ENCODE assay signal across 8 mouse cellular contexts in the genomic region with DNA sequence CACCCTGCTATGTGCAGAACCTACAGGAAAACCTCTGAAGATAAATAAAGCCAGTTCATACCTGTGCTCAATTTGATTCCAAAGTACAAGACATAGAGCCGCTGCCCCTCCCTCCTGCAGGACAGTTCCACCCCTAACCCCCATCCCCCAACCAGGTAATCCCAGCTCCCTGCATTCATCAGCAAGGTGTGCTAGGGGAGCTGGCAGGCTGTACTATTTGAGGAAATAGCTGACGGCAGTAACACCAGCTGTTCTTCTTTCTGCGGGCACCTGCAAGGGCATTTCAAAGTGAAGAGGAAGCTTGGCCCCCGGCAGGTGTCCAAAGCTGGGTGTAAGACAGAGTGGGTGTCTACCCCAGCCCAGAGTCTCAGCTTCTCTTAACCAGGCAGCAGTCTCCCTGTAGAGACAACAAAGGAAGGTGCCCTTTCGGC.
DNase-seq lines count a peak whose midpoint lies in the region; ATAC-seq lines count a peak whose summit lies in the region.

No protein-coding gene starts in this region.

- H3K4me3 ChIP-seq in forebrain, embryonic 11.5 days (ENCODE audit: low read depth, low read length) = no peak overlapping the region
- no peak overlapping the region for H3K4me3 ChIP-seq in kidney, embryonic 16.5 days (ENCODE audit: low read length)
- H3K4me3 ChIP-seq in stomach, embryonic 15.5 days (replicated peaks) = no peak overlapping the region

- H3K9me3 ChIP-seq in forebrain, embryonic 11.5 days (ENCODE audit: control insufficient read depth, low read length) = no peaks in the 10 kb centered on the region
- H3K9me3 ChIP-seq in kidney, embryonic 16.5 days (ENCODE audit: low read length) = no peaks in the 10 kb centered on the region
- H3K9me3 ChIP-seq in stomach, embryonic 15.5 days = no peaks in the 10 kb centered on the region

- 83% methylated on average over 5 of the region's 5 CpGs for WGBS in forebrain, embryonic 11.5 days
- WGBS in kidney, embryonic 16.5 days = 75% methylated on average over 5 of the region's 5 CpGs
- 48% methylated on average over 5 of the region's 5 CpGs for WGBS in stomach, embryonic 15.5 days

- H3K36me3 ChIP-seq in forebrain, embryonic 11.5 days (ENCODE audit: control insufficient read depth, insufficient read depth, low read length) = no peaks in the 10 kb centered on the region
- H3K36me3 ChIP-seq in kidney, embryonic 16.5 days (ENCODE audit: insufficient read depth, low read length) = no peaks in the 10 kb centered on the region; the same call in 1 of the 2 replicates
- no peaks in the 10 kb centered on the region for H3K36me3 ChIP-seq in stomach, embryonic 15.5 days

- peaks cover 34% of the 10 kb centered on the region for H3K4me1 ChIP-seq in forebrain, embryonic 11.5 days (replicated peaks; ENCODE audit: control insufficient read depth, insufficient read depth, low read length)
- H3K4me1 ChIP-seq in kidney, embryonic 16.5 days (ENCODE audit: insufficient read depth, low read length) = peaks cover 39% of the 10 kb centered on the region
- peaks cover 56% of the 10 kb centered on the region for H3K4me1 ChIP-seq in stomach, embryonic 15.5 days

- peak overlapping the region; percentile 15; the same call in 1 of the 2 replicates for H3K4me2 ChIP-seq in forebrain, embryonic 11.5 days (ENCODE audit: low read depth, low read length, severe bottlenecking)
- no peak overlapping the region for H3K4me2 ChIP-seq in kidney, embryonic 16.5 days (replicated peaks; ENCODE audit: low read depth, low read length)
- H3K4me2 ChIP-seq in stomach, embryonic 15.5 days = peak overlapping the region; percentile 38

- peak; percentile 39 for DNase-seq in kidney, adult 18-20 months
- DNase-seq in kidney, postnatal 14 days = no peak
- DNase-seq in forebrain, embryonic 11.5 days (ENCODE audit: low spot score) = no peak
- no peak for DNase-seq in embryo, embryonic 10.5 days (ENCODE audit: low spot score)
- no peak for DNase-seq in layer of hippocampus, adult 11-12 months (ENCODE audit: low spot score)
- no peak for DNase-seq in testis, postnatal 10 days (ENCODE audit: low spot score)

- 0 out of 2 replicates have a peak overlapping the region, but pooled peaks have one; percentile 24 for H3K9ac ChIP-seq in forebrain, embryonic 11.5 days (ENCODE audit: low read length)
- H3K9ac ChIP-seq in kidney, embryonic 16.5 days (replicated peaks; ENCODE audit: low read length) = no peak overlapping the region
- no peak overlapping the region for H3K9ac ChIP-seq in stomach, embryonic 15.5 days

- H3K27me3 ChIP-seq in forebrain, embryonic 11.5 days (ENCODE audit: control insufficient read depth, insufficient read depth, low read length) = no peaks in the 10 kb centered on the region
- H3K27me3 ChIP-seq in kidney, embryonic 16.5 days (ENCODE audit: insufficient read depth, low read length) = no peaks in the 10 kb centered on the region
- H3K27me3 ChIP-seq in stomach, embryonic 15.5 days (replicated peaks) = no peaks in the 10 kb centered on the region

- ATAC-seq in forebrain, embryonic 11.5 days (replicated peaks; ENCODE audit: low FRiP score) = no peak
- ATAC-seq in kidney, embryonic 16.5 days (ENCODE audit: low FRiP score, low TSS enrichment) = no peak
- peak; percentile 77 for ATAC-seq in stomach, embryonic 15.5 days (ENCODE audit: insufficient read depth, low FRiP score, low read depth)

- H3K27ac ChIP-seq in forebrain, embryonic 11.5 days (ENCODE audit: low read depth, low read length) = peak overlapping the region; percentile 61
- peak overlapping the region; percentile 54; the same call in 1 of the 2 replicates for H3K27ac ChIP-seq in kidney, embryonic 16.5 days (ENCODE audit: low read length)
- peak overlapping the region; percentile 84 for H3K27ac ChIP-seq in stomach, embryonic 15.5 days
